Mouse (Mus musculus) limb, embryonic 14.5 days (tissue): ENCODE data around the gene Cyp4f40. TPM values are rescaled to one million over a fixed set of nuclear protein-coding genes. Genes with fewer than 3 reads are reported as not detected.
"Not testable (repeated sequence)": the region's sequence is repeated elsewhere in the genome, so short reads cannot be mapped to it uniquely, and the experiment has no call there.

Experiments
- ATAC-seq: fragments of 200-750 bp; cut with Nextera tagmentation; 2 replicates; pipeline ENCODE4 v1.8.0; 2017; ENCODE audit warnings: low read depth, moderate number of reproducible peaks, moderate TSS enrichment; ENCODE audit not compliant: low FRiP score
- DNase-seq: peaks from one replicate; pipeline ENCODE4 v3.0.0-alpha.2; 2015; ENCODE audit warnings: low spot score
- H3K27ac ChIP-seq: fragments of 300-500 bp; sonication (generic); replicated peaks from 2 replicates; pipeline ENCODE4 v1.5.1; 2014; ENCODE audit warnings: low read depth, mild to moderate bottlenecking, low read length, moderate library complexity, mixed read lengths
- H3K27me3 ChIP-seq: fragments of 300-500 bp; sonication (generic); 2 replicates; pipeline ENCODE4 v1.6.1; 2014; ENCODE audit warnings: low read length, mixed read lengths; ENCODE audit not compliant: control insufficient read depth, insufficient read depth
- H3K36me3 ChIP-seq: fragments of 300-500 bp; sonication (generic); 2 replicates; pipeline ENCODE4 v1.6.1; 2014; ENCODE audit warnings: mild to moderate bottlenecking, low read length, moderate library complexity, mixed read lengths; ENCODE audit not compliant: control insufficient read depth, insufficient read depth
- H3K4me1 ChIP-seq: fragments of 300-500 bp; sonication (generic); 2 replicates; pipeline ENCODE4 v1.6.1; 2014; ENCODE audit warnings: antibody characterized with exemption, low read length, mixed read lengths; ENCODE audit not compliant: control insufficient read depth, insufficient read depth
- H3K4me2 ChIP-seq: fragments of 300-500 bp; sonication (generic); replicated peaks from 2 replicates; pipeline ENCODE4 v1.6.1; 2014; ENCODE audit warnings: low read depth, mild to moderate bottlenecking, low read length, moderate library complexity; ENCODE audit not compliant: severe bottlenecking
- H3K4me3 ChIP-seq: fragments of 300-500 bp; sonication (generic); replicated peaks from 2 replicates; pipeline ENCODE4 v1.5.1; 2014; ENCODE audit warnings: low read length
- H3K9ac ChIP-seq: fragments of 300-500 bp; sonication (generic); 2 replicates; pipeline ENCODE4 v1.6.1; 2014; ENCODE audit warnings: mild to moderate bottlenecking, low read depth, low read length, moderate library complexity; ENCODE audit not compliant: severe bottlenecking
- H3K9me3 ChIP-seq: fragments of 300-500 bp; sonication (generic); 2 replicates; pipeline ENCODE4 v1.6.1; 2016; ENCODE audit warnings: low read length; ENCODE audit not compliant: control insufficient read depth
- POLR2A ChIP-seq: fragments of 200-500 bp; IDR thresholded peaks from 2 replicates; pipeline ENCODE4 v1.8.0; 2012; ENCODE audit warnings: inconsistent platforms, mild to moderate bottlenecking, moderate library complexity, borderline replicate concordance; ENCODE audit not compliant: insufficient read depth, insufficient read length; ENCODE audit errors: extremely low read depth
- WGBS: fragments of 180-500 bp; shearing (Covaris S2); extraction: QIAGEN DNeasy Blood & Tissue Kit; methylation state at CpG from one replicate; pipeline ENCODE4 v1.1.7; 2014; 5-methylcytosine and 5-hydroxymethylcytosine counted together
- polyA plus RNA-seq, 2 experiments: library from polyadenylated mRNA; depleted of rRNA in 1 of 2; stranded (reverse) in 1 of 2; unstranded in 1 of 2; fragments of >200 nt; fragmentation: Nextera tagmentation in 1 of 2; extraction: Ambion mirVana in 1 of 2; gene quantifications; 2 replicates each; pipeline versions ENCODE4 v1.2.1 to v1.2.3; 2012 to 2014

The Cyp4f40 gene
- polyA plus RNA-seq, 2 experiments: not detected

GRCm38 (mm10) chr17:32722771-32723170, 64.1 kb downstream of the Cyp4f40 start:
- H3K27me3 ChIP-seq: no peaks in the 10 kb centered on the region
- DNase-seq: no peak
- no peak overlapping the region for H3K4me2 ChIP-seq
- no peak overlapping the region for H3K9ac ChIP-seq
- H3K4me3 ChIP-seq: no peak overlapping the region
- H3K9me3 ChIP-seq: no peaks in the 10 kb centered on the region
- H3K36me3 ChIP-seq: no peaks in the 10 kb centered on the region
- no peaks in the 10 kb centered on the region for H3K4me1 ChIP-seq
- 73% methylated on average over 7 of the region's 7 CpGs for WGBS
- no peak overlapping the region for H3K27ac ChIP-seq
- no peak for TF ChIP-seq POLR2A
- ATAC-seq: no peak

DNA sequence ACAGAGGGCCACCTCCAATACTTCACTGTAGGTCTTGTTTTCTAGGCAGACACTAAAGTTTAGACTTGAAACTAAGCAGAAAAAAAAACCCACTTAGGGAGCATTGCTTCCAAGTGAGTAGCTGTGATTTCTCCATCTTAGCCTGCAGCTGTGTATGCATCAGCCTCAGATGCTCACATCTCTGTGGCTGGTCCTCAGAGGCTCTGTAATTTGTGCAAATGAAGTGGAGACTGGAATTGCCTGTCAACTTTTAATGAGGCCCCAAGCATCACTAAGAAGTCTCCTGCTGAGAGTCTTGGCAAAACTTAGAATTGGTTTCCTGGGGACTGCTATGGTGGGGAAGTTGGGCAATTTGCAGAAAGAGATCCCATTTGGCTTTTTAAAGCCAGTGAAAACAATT, 67.7 kb downstream of the Cyp4f40 start:
- peak; percentile 30; the same call in 1 of the 2 replicates for ATAC-seq
- H3K4me3 ChIP-seq, H3K36me3 ChIP-seq, H3K4me1 ChIP-seq, DNase-seq, H3K4me2 ChIP-seq, H3K9me3 ChIP-seq, H3K9ac ChIP-seq, H3K27ac ChIP-seq, H3K27me3 ChIP-seq: not testable (repeated sequence)

Other genes starting within 250 kb of the Cyp4f40 start
- 0.20 and 0.30 TPM in 2 replicates for gene Pglyrp2, start 234.7 kb upstream of the Cyp4f40 start, polyA plus RNA-seq (2012; rRNA removed)
- 0.23 and 0.32 TPM in 2 replicates for gene Pglyrp2, start 234.7 kb upstream of the Cyp4f40 start, polyA plus RNA-seq (2014; fragmentation: Nextera tagmentation; extraction: Ambion mirVana)
- gene Cyp4f39, start 206.2 kb upstream of the Cyp4f40 start, polyA plus RNA-seq (2012; rRNA removed): 5.3 and 5.5 TPM in 2 replicates
- 11.3 and 14.0 TPM in 2 replicates for gene Cyp4f39, start 206.2 kb upstream of the Cyp4f40 start, polyA plus RNA-seq (2014; fragmentation: Nextera tagmentation; extraction: Ambion mirVana)
- 16.5 and 26.0 TPM in 2 replicates for gene Cyp4f17, start 152.8 kb upstream of the Cyp4f40 start, polyA plus RNA-seq (2012; rRNA removed)
- gene Cyp4f17, start 152.8 kb upstream of the Cyp4f40 start, polyA plus RNA-seq (2014; fragmentation: Nextera tagmentation; extraction: Ambion mirVana): 7.7 and 11.7 TPM in 2 replicates
- 34.0 and 39.5 TPM in 2 replicates for gene Cyp4f16, start 122.3 kb upstream of the Cyp4f40 start, polyA plus RNA-seq (2012; rRNA removed)
- gene Cyp4f16, start 122.3 kb upstream of the Cyp4f40 start, polyA plus RNA-seq (2014; fragmentation: Nextera tagmentation; extraction: Ambion mirVana): 16.7 and 18.6 TPM in 2 replicates
- gene Cyp4f37, start 37.6 kb upstream of the Cyp4f40 start, polyA plus RNA-seq (2012; rRNA removed): not detected in 2 replicates
- gene Cyp4f37, start 37.6 kb upstream of the Cyp4f40 start, polyA plus RNA-seq (2014; fragmentation: Nextera tagmentation; extraction: Ambion mirVana): not detected in 2 replicates
- gene Cyp4f15, start 26.7 kb downstream of the Cyp4f40 start, polyA plus RNA-seq (2012; rRNA removed): 0.10 and 0.29 TPM in 2 replicates
- 0.40 TPM in 1 of 2 replicates, not detected in the other for gene Cyp4f15, start 26.7 kb downstream of the Cyp4f40 start, polyA plus RNA-seq (2014; fragmentation: Nextera tagmentation; extraction: Ambion mirVana)
- gene Zfp871, start 129.4 kb downstream of the Cyp4f40 start, polyA plus RNA-seq (2012; rRNA removed): 24.9 and 33.2 TPM in 2 replicates
- 46.7 and 50.4 TPM in 2 replicates for gene Zfp871, start 129.4 kb downstream of the Cyp4f40 start, polyA plus RNA-seq (2014; fragmentation: Nextera tagmentation; extraction: Ambion mirVana)
- 2.8 and 3.7 TPM in 2 replicates for gene Zfp811, start 151.0 kb downstream of the Cyp4f40 start, polyA plus RNA-seq (2012; rRNA removed)
- 2.7 and 2.8 TPM in 2 replicates for gene Zfp811, start 151.0 kb downstream of the Cyp4f40 start, polyA plus RNA-seq (2014; fragmentation: Nextera tagmentation; extraction: Ambion mirVana)
- 13.3 and 13.4 TPM in 2 replicates for gene Zfp799, start 171.4 kb downstream of the Cyp4f40 start, polyA plus RNA-seq (2012; rRNA removed)
- gene Zfp799, start 171.4 kb downstream of the Cyp4f40 start, polyA plus RNA-seq (2014; fragmentation: Nextera tagmentation; extraction: Ambion mirVana): 15.1 and 20.2 TPM in 2 replicates
- 4.2 and 5.1 TPM in 2 replicates for gene Zfp870, start 232.7 kb downstream of the Cyp4f40 start, polyA plus RNA-seq (2012; rRNA removed)
- 8.8 and 9.8 TPM in 2 replicates for gene Zfp870, start 232.7 kb downstream of the Cyp4f40 start, polyA plus RNA-seq (2014; fragmentation: Nextera tagmentation; extraction: Ambion mirVana)